In the genomic region with DNA sequence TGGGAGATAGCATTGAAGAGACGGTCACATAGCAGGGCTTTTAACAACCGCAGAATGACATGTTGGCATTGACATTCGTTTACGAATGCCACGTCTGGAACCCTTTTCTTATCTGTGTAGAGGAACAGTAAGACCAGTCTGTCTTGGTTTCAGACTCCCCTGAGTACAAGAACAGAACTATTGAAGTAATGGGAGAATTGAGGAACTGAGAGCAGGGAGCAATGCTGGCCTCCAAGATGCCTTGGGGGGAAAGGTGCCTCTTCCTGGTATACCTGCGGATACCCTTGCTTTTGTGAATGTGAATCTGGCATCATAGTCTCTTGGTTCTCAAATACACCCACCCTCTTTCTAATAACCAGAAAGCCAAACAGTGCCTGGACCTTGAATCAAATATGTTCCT, we compare ENCODE assay signal across 21 mouse cellular contexts. TPM values are rescaled to one million over a fixed set of nuclear protein-coding genes. Genes with fewer than 3 reads are reported as not detected.
DNase-seq lines count a peak whose midpoint lies in the region; ATAC-seq and TF ChIP-seq lines count a peak whose summit lies in the region.
"Had no signal": no experiment of that assay in that cellular context is flagged by ENCODE, and none has a peak within 500 bp of the region (broad histone marks: within the 10 kb centered on the region; RNA-seq: fewer than 3 reads in every experiment).

No protein-coding gene starts in this region.

- no peaks in the 10 kb centered on the region for H3K9me3 ChIP-seq in intestine, embryonic 14.5 days (ENCODE audit: control insufficient read depth, low read length)
- H3K9me3 ChIP-seq in intestine, postnatal 0 days (ENCODE audit: control insufficient read depth) = no peaks in the 10 kb centered on the region
- no peaks in the 10 kb centered on the region for H3K9me3 ChIP-seq in CH12.LX (replicated peaks; ENCODE audit: low read length)
- H3K9me3 ChIP-seq: embryonic facial prominence, embryonic 15.5 days; limb, embryonic 15.5 days; midbrain, embryonic 15.5 days had no signal

- 0 out of 2 replicates have a peak overlapping the region, but pooled peaks have one; percentile 82 for H3K27ac ChIP-seq in intestine, embryonic 14.5 days (ENCODE audit: low read depth)
- no peak overlapping the region for H3K27ac ChIP-seq in intestine, postnatal 0 days (ENCODE audit: low read depth, low read length)
- H3K27ac ChIP-seq in CH12.LX (ENCODE audit: insufficient read depth, low read depth) = no peak overlapping the region
- H3K27ac ChIP-seq in macrophage = peak overlapping the region; percentile 77
- no peak overlapping the region for H3K27ac ChIP-seq in left cerebral cortex, adult 2 months

- DNase-seq in heart, adult 11 months = peak; percentile 87
- no peak for DNase-seq in heart, postnatal 36 days
- no peak for DNase-seq in intestine, embryonic 14.5 days (ENCODE audit: low spot score)
- DNase-seq in CH12.LX (ENCODE audit: extremely low read depth) = no peak
- DNase-seq in left cerebral cortex, adult 2 months (ENCODE audit: extremely low spot score in 1 of 2, low spot score in 2 of 2) = no peak
- no peak for DNase-seq in left cerebral cortex, adult 8-10 months (ENCODE audit: low spot score in 2 of 2)
- DNase-seq: adrenal gland, postnatal 36 days; B cell, adult 2 months; cerebellum, adult 9-11 months; kidney, adult 11 months; kidney, postnatal 14 days; lung, adult 2 months; lung, postnatal 36 days; right cerebral cortex, postnatal 14 days; thymus, postnatal 25 days had no signal

- H3K27me3 ChIP-seq in intestine, embryonic 14.5 days (replicated peaks; ENCODE audit: control insufficient read depth, insufficient read depth, low read length) = no peaks in the 10 kb centered on the region
- no peaks in the 10 kb centered on the region for H3K27me3 ChIP-seq in intestine, postnatal 0 days (replicated peaks; ENCODE audit: control insufficient read depth, insufficient read depth, low read length)
- peaks cover 45% of the 10 kb centered on the region for H3K27me3 ChIP-seq in CH12.LX (replicated peaks)
- H3K27me3 ChIP-seq: embryonic facial prominence, embryonic 15.5 days; limb, embryonic 15.5 days; midbrain, embryonic 15.5 days; Patski had no signal

- TF ChIP-seq EP300 in CH12.LX (IDR thresholded peaks at IDR 0.05; ENCODE audit: low read length) = peak; percentile 92

- H3K79me2 ChIP-seq in CH12.LX (replicated peaks; ENCODE audit: control insufficient read depth, extremely low read depth, insufficient read depth, poor library complexity, severe bottlenecking) (no peaks in the 10 kb centered on the region), macrophage (ENCODE audit: inconsistent target) (no peaks in the 10 kb centered on the region)

- H3K4me1 ChIP-seq in intestine, embryonic 14.5 days (replicated peaks; ENCODE audit: control insufficient read depth, insufficient read depth, low read length) = peaks cover 74% of the 10 kb centered on the region
- H3K4me1 ChIP-seq in intestine, postnatal 0 days (replicated peaks; ENCODE audit: control insufficient read depth, insufficient read depth, low read length) = no peaks in the 10 kb centered on the region
- H3K4me1 ChIP-seq in CH12.LX (ENCODE audit: control insufficient read depth in 1 of 2, insufficient read depth in 2 of 2) = peaks cover 13 to 50% of the 10 kb centered on the region in 2 experiments

- H3K4me2 ChIP-seq in intestine, embryonic 14.5 days (ENCODE audit: low read length) = no peak overlapping the region
- no peak overlapping the region for H3K4me2 ChIP-seq in intestine, postnatal 0 days (replicated peaks; ENCODE audit: low read depth)
- H3K4me2 ChIP-seq in CH12.LX (ENCODE audit: insufficient read depth, low read depth, poor library complexity, severe bottlenecking) = peak overlapping the region; percentile 14; the same call in 1 of the 2 replicates
- H3K4me2 ChIP-seq: embryonic facial prominence, embryonic 15.5 days; limb, embryonic 15.5 days; midbrain, embryonic 15.5 days had no signal

- in situ Hi-C loops in CH12.LX (cut with MboI; ENCODE audit: low pct_ligation_motif_present, low pct_unique_long_range_greater_than_20kb, low sequenced_read_pairs) = no loop called here

- no peak for TF ChIP-seq CTCF in intestine, postnatal 0 days (IDR thresholded peaks at IDR 0.05; ENCODE audit: low read depth)
- no peak for TF ChIP-seq CTCF in CH12.LX (conservative IDR thresholded peaks at IDR 0.05 in 1 of 2, IDR thresholded peaks at IDR 0.05 in 1 of 2; ENCODE audit: low read depth in 2 of 2, low read length in 2 of 2)
- no peak for TF ChIP-seq CTCF in left cerebral cortex, adult 2 months (IDR thresholded peaks at IDR 0.05)

- TF ChIP-seq POLR2A in CH12.LX (IDR thresholded peaks at IDR 0.05; ENCODE audit: low read depth, low read length) = no peak

- intact Hi-C loops in heart, postnatal 36 days (cut with DNase I) = loop anchor here (5.0 kb wide), 1 partner anchor 66 kb away; no protein-coding TSS in a partner anchor
- intact Hi-C loops in left cerebral cortex, adult 2 months (cut with DNase I) = no loop called here

- H3K4me3 ChIP-seq in intestine, embryonic 14.5 days (ENCODE audit: low read depth, low read length) = no peak overlapping the region
- H3K4me3 ChIP-seq in intestine, postnatal 0 days (ENCODE audit: low read depth, low read length) = no peak overlapping the region
- no peak overlapping the region for H3K4me3 ChIP-seq in CH12.LX (replicated peaks in 1 of 3; ENCODE audit: low read depth in 2 of 3, low read length in 2 of 3, poor library complexity in 1 of 3)
- H3K4me3 ChIP-seq in macrophage (ENCODE audit: inconsistent target) = no peak overlapping the region
- no peak overlapping the region for H3K4me3 ChIP-seq in left cerebral cortex, adult 2 months
- H3K4me3 ChIP-seq: embryonic facial prominence, embryonic 15.5 days; limb, embryonic 15.5 days; midbrain, embryonic 15.5 days had no signal

- 85% methylated on average over 6 of the region's 6 CpGs for WGBS in intestine, embryonic 14.5 days
- WGBS in intestine, postnatal 0 days = 76% methylated on average over 6 of the region's 6 CpGs
- WGBS in macrophage (ENCODE audit: missing documents) = 35% methylated on average over 6 of the region's 6 CpGs

- no peak for TF ChIP-seq RAD21 in CH12.LX (IDR thresholded peaks at IDR 0.05; ENCODE audit: low read depth, low read length)

- H3K36me3 ChIP-seq in intestine, embryonic 14.5 days (ENCODE audit: control insufficient read depth, insufficient read depth, low read length) = no peaks in the 10 kb centered on the region
- no peaks in the 10 kb centered on the region for H3K36me3 ChIP-seq in intestine, postnatal 0 days (ENCODE audit: control insufficient read depth, insufficient read depth)
- H3K36me3 ChIP-seq in CH12.LX (replicated peaks in 1 of 2; ENCODE audit: control insufficient read depth in 1 of 2, insufficient read depth in 1 of 2, low read length in 1 of 2) (no peaks in the 10 kb centered on the region), macrophage (ENCODE audit: inconsistent target) (no peaks in the 10 kb centered on the region)
- H3K36me3 ChIP-seq: limb, embryonic 15.5 days; midbrain, embryonic 15.5 days had no signal

- dilution Hi-C loops in CH12.LX (cut with MboI; ENCODE audit: extremely low pct_ligation_motif_present, extremely low pct_unique_long_range_greater_than_20kb, low sequenced_read_pairs) = no loop called here

- H3K9ac ChIP-seq in intestine, embryonic 14.5 days (ENCODE audit: low read length) = no peak overlapping the region
- no peak overlapping the region for H3K9ac ChIP-seq in intestine, postnatal 0 days (ENCODE audit: low read depth, low read length)
- H3K9ac ChIP-seq in CH12.LX (ENCODE audit: insufficient read depth, low read depth) = no peak overlapping the region
- H3K9ac ChIP-seq: embryonic facial prominence, embryonic 15.5 days; limb, embryonic 15.5 days; midbrain, embryonic 15.5 days had no signal

- no peak for ATAC-seq in intestine, embryonic 14.5 days (replicated peaks; ENCODE audit: low FRiP score, low TSS enrichment, low read depth)
- no peak for ATAC-seq in intestine, postnatal 0 days
- ATAC-seq: midbrain, embryonic 15.5 days; Patski had no signal

TF ChIP-seq in CH12.LX, 34 proteins besides CTCF, POLR2A, EP300 and RAD21 (continues in another document):
- TF ChIP-seq SIN3A (IDR thresholded peaks at IDR 0.05; ENCODE audit: low read length) (no peak; the same call in 1 of the 2 replicates), MAZ (IDR thresholded peaks at IDR 0.05; ENCODE audit: low read depth, low read length) (peak; percentile 67; the same call in 1 of the 2 replicates), USF2 (conservative IDR thresholded peaks at IDR 0.05; ENCODE audit: low read depth, low read length) (no peak), RCOR1 (conservative IDR thresholded peaks at IDR 0.05; ENCODE audit: low read depth, low read length) (peak; percentile 30; the same call in 1 of the 2 replicates)

RNA-seq across cellular contexts. Expression of a gene that starts 18.7 kb away (rescaled TPM):
- total RNA-seq in heart, postnatal 36 days (2021) = 10 to 100 TPM; 47.9 to 54.2 TPM
- polyA plus RNA-seq in intestine, embryonic 14.5 days (2014; fragmentation: Nextera tagmentation; extraction: Ambion mirVana) = 16.7 and 16.9 TPM in 2 replicates
- 7.1 and 10.1 TPM in 2 replicates for polyA plus RNA-seq in intestine, postnatal 0 days (2015; fragmentation: Nextera tagmentation; extraction: Ambion mirVana)
- total RNA-seq in CH12.LX (2012; rRNA removed) (0.34 and 0.47 TPM in 2 replicates), CH12.LX (2014; rRNA removed) (0.18 and 0.20 TPM in 2 replicates)
- polyA plus RNA-seq in CH12.LX (2012; ENCODE audit: insufficient read length, low read depth) (0.51 and 0.76 TPM in 2 replicates), macrophage (2018) (0.95 to 2.5 TPM (median 2.2 TPM) in 3 replicates)
- total RNA-seq in macrophage (2018; cell fraction: chromatin; rRNA removed) = 10 to 100 TPM in 17 of 26 experiments, 1 to 10 TPM in 9; 3.5 to 73.4 (median 15.4) TPM
- 1 to 10 TPM in 22 of 26 experiments, under 1 TPM in 4; 0.48 to 4.6 (median 1.9) TPM for total RNA-seq in macrophage (2018; cell fraction: cytosol; rRNA removed)
- 10 to 100 TPM in 6 of 26 experiments, 1 to 10 TPM in 20; 1.5 to 26.6 (median 5.2) TPM for total RNA-seq in macrophage (2018; cell fraction: nucleus; rRNA removed)
- total RNA-seq in left cerebral cortex, adult 2 months (2021) = 10 to 100 TPM; 31.4 to 31.7 TPM
- 10 to 100 TPM; 28.0 to 31.8 (median 30.9) TPM for total RNA-seq in left cerebral cortex, adult 8-10 months (2022)

RNA-seq across cellular contexts. Expression of a gene that starts 48.5 kb away (rescaled TPM):
- 10 to 100 TPM; 45.0 to 46.7 TPM for total RNA-seq in heart, postnatal 36 days (2021)
- polyA plus RNA-seq in intestine, embryonic 14.5 days (2014; fragmentation: Nextera tagmentation; extraction: Ambion mirVana) = 40.0 and 43.0 TPM in 2 replicates
- 16.8 and 18.7 TPM in 2 replicates for polyA plus RNA-seq in intestine, postnatal 0 days (2015; fragmentation: Nextera tagmentation; extraction: Ambion mirVana)
- total RNA-seq in CH12.LX (2012; rRNA removed) = 5.6 and 7.4 TPM in 2 replicates
- total RNA-seq in CH12.LX (2014; rRNA removed) = 8.3 and 9.8 TPM in 2 replicates
- 10.1 and 11.4 TPM in 2 replicates for polyA plus RNA-seq in CH12.LX (2012; ENCODE audit: insufficient read length, low read depth)
- 100 to 1,000 TPM in 2 of 26 experiments, 10 to 100 TPM in 23, 1 to 10 TPM in 1; 9.5 to 112 (median 16.5) TPM for total RNA-seq in macrophage (2018; cell fraction: chromatin; rRNA removed)
- total RNA-seq in macrophage (2018; cell fraction: cytosol; rRNA removed) = 10 to 100 TPM; 11.5 to 42.6 (median 17.7) TPM
- total RNA-seq in macrophage (2018; cell fraction: nucleus; rRNA removed) = 100 to 1,000 TPM in 2 of 26 experiments, 10 to 100 TPM in 24; 14.5 to 149 (median 23.2) TPM
- 12.2 to 18.4 TPM (median 14.4 TPM) in 3 replicates for polyA plus RNA-seq in macrophage (2018)
- 10 to 100 TPM; 27.8 to 28.3 TPM for total RNA-seq in left cerebral cortex, adult 2 months (2021)
- total RNA-seq in left cerebral cortex, adult 8-10 months (2022) = 10 to 100 TPM; 27.9 to 30.8 (median 29.3) TPM

Comparison
In these comparisons a context has a peak if more than half of its experiments do, and no peak if none do; other contexts are left out.
1. H3K27ac ChIP-seq: peak in intestine, embryonic 14.5 days (single experiment) and macrophage (single experiment); none in intestine, postnatal 0 days (single experiment), CH12.LX (single experiment) and left cerebral cortex, adult 2 months (single experiment).
2. RNA of a gene that starts 18.7 kb away (total RNA-seq): 47.9 to 54.2 TPM in heart, postnatal 36 days, 31.4 to 31.7 TPM in left cerebral cortex, adult 2 months and 28.0 to 31.8 TPM in left cerebral cortex, adult 8-10 months; 0.18 to 0.47 TPM in CH12.LX; every median in the first group is over 10 times any median in the second.